Mouse (Mus musculus): ENCODE measurements around the gene Rbfox2.

The Rbfox2 gene

GRCm38 (mm10) chr15:77182800-77183199 is 124.0 kb downstream of the Rbfox2 start:
- DNase-seq, result no peak

- no peak for DNase-seq
Observed at GRCm38 (mm10) chr15:77174018-77174417, 132.8 kb downstream of the Rbfox2 start.

- DNase-seq, result no peak
Observed at GRCm38 (mm10) chr15:77172414-77172813, 134.4 kb downstream of the Rbfox2 start.

- no peak for DNase-seq
Observed at GRCm38 (mm10) chr15:77168781-77169180, 138.0 kb downstream of the Rbfox2 start.

GRCm38 (mm10) chr15:77166225-77166732 is 140.5 kb downstream of the Rbfox2 start:
- no peak for DNase-seq

- peak; percentile 29 for DNase-seq
Observed at GRCm38 (mm10) chr15:77163336-77163735, 143.5 kb downstream of the Rbfox2 start.

- no peak for DNase-seq
Observed at GRCm38 (mm10) chr15:77162931-77163330, 143.9 kb downstream of the Rbfox2 start.

GRCm38 (mm10) chr15:77161382-77161781 is 145.4 kb downstream of the Rbfox2 start:
- DNase-seq, result peak; percentile 23

- no peak for DNase-seq
Observed at GRCm38 (mm10) chr15:77160848-77161247, 146.0 kb downstream of the Rbfox2 start.

GRCm38 (mm10) chr15:77156525-77156924 is 150.3 kb downstream of the Rbfox2 start:
- no peak for DNase-seq

- DNase-seq, result no peak
Observed at GRCm38 (mm10) chr15:77154248-77154785, 152.5 kb downstream of the Rbfox2 start.

- DNase-seq, result peak; percentile 93
Observed at GRCm38 (mm10) chr15:77153625-77154024, 153.2 kb downstream of the Rbfox2 start.

- peak; percentile 73 for DNase-seq
Observed at GRCm38 (mm10) chr15:77153088-77153546, 153.7 kb downstream of the Rbfox2 start.

GRCm38 (mm10) chr15:77152336-77153087 is 154.3 kb downstream of the Rbfox2 start:
- DNase-seq, result peak; percentile 55

GRCm38 (mm10) chr15:77151816-77152215 is 155.0 kb downstream of the Rbfox2 start:
- DNase-seq, result peak; percentile 24

GRCm38 (mm10) chr15:77151178-77151577 is 155.6 kb downstream of the Rbfox2 start:
- peak; percentile 19 for DNase-seq

GRCm38 (mm10) chr15:77150424-77150841 is 156.4 kb downstream of the Rbfox2 start:
- DNase-seq, result peak; percentile 60

- no peak for DNase-seq
Observed at GRCm38 (mm10) chr15:77150000-77150399, 156.8 kb downstream of the Rbfox2 start.

GRCm38 (mm10) chr15:77149551-77149950 is 157.3 kb downstream of the Rbfox2 start:
- DNase-seq, result no peak

- no peak for DNase-seq
Observed at GRCm38 (mm10) chr15:77146942-77147341, 159.9 kb downstream of the Rbfox2 start.

- DNase-seq, result no peak
Observed at GRCm38 (mm10) chr15:77144960-77145359, 161.8 kb downstream of the Rbfox2 start.

- no peak for DNase-seq
Observed at GRCm38 (mm10) chr15:77142787-77143186, 164.0 kb downstream of the Rbfox2 start.

- no peak for DNase-seq
Observed at GRCm38 (mm10) chr15:77142352-77142751, 164.5 kb downstream of the Rbfox2 start.

GRCm38 (mm10) chr15:77141711-77142110 is 165.1 kb downstream of the Rbfox2 start:
- DNase-seq, result no peak

Data from embryo, embryonic 11 days (tissue).